Mouse (Mus musculus): ENCODE data around the gene Il3. TPM values are rescaled to one million over a fixed set of nuclear protein-coding genes. Genes with fewer than 3 reads are reported as not detected.

The Il3 gene
- polyA plus RNA-seq, 1 experiment from 2014 or later = not detected

DNA sequence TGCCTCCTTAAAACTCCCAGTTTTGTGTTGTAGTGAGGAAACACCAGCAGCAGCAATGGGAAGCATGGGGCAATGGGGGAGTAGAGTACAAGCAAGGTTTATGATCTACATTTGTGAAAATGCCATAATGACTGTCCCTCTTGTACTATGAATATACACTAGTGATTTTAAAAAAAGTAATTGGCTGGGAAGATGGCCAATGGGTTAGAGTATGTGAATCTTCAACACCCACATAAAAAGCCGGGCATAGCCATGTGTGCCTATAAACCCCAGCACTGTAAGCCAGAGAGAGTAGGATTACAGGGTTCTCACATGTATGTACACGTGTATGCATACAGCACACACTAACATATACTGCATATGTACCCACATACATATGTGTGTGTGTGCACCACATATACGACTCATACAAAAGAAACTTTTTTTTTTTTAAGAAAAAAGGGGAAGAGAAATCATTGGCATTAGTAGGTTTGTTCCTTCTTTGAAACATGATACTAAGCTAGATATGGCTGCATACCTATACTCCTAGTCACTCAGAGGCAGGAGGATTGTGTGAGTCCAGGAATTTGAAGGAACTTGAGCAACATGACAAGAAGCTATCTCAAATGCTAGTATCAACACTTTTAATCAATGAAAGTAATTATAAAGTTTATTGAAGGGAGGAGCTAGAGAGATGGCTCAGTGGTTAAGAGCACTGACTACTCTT is 2.3 kb upstream of the Il3 start:
- no peak for ATAC-seq

DNA sequence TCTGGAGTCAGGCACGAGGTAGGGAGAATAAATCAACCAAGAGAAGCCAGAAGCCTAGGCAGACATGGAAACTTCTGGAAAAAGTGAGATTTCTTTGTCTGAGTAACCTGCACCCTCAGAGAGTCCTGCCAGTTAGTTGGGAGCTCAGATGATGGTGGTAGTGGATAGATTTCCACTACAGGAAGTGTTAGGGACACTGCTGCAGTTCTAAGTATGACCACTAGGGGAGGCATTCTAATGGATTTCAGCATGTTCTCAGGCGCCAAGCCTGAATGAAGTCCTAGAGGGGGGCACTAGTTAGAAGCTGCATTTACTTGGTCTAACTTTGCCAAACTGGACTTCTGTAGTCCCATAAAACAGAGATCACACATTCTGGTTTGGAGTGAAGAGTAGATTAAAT is 2.5 kb downstream of the Il3 start:
- no peak overlapping the region for H3K4me3 ChIP-seq (replicated peaks)
- no peak overlapping the region for H3K4me2 ChIP-seq (replicated peaks)
- 62% methylated on average over 2 of the region's 2 CpGs for WGBS
- no peaks in the 10 kb centered on the region for H3K36me3 ChIP-seq
- no peaks in the 10 kb centered on the region for H3K4me1 ChIP-seq (replicated peaks)
- no peak for ATAC-seq
- no peak overlapping the region for H3K9ac ChIP-seq (replicated peaks)
- no peaks in the 10 kb centered on the region for H3K27me3 ChIP-seq
- H3K9me3 ChIP-seq = no peaks in the 10 kb centered on the region
- H3K27ac ChIP-seq = no peak overlapping the region

More for the DNA sequence above, 2.3 kb upstream of the Il3 start:
- no peak overlapping the region for H3K9ac ChIP-seq (replicated peaks)
- H3K4me2 ChIP-seq (replicated peaks) = no peak overlapping the region
- no peak overlapping the region for H3K4me3 ChIP-seq (replicated peaks)
- no peak overlapping the region for H3K27ac ChIP-seq
- H3K9me3 ChIP-seq = no peaks in the 10 kb centered on the region
- H3K36me3 ChIP-seq = no peaks in the 10 kb centered on the region
- no peaks in the 10 kb centered on the region for H3K4me1 ChIP-seq (replicated peaks)
- 82% methylated on average over 3 of the region's 3 CpGs for WGBS
- no peaks in the 10 kb centered on the region for H3K27me3 ChIP-seq

DNA sequence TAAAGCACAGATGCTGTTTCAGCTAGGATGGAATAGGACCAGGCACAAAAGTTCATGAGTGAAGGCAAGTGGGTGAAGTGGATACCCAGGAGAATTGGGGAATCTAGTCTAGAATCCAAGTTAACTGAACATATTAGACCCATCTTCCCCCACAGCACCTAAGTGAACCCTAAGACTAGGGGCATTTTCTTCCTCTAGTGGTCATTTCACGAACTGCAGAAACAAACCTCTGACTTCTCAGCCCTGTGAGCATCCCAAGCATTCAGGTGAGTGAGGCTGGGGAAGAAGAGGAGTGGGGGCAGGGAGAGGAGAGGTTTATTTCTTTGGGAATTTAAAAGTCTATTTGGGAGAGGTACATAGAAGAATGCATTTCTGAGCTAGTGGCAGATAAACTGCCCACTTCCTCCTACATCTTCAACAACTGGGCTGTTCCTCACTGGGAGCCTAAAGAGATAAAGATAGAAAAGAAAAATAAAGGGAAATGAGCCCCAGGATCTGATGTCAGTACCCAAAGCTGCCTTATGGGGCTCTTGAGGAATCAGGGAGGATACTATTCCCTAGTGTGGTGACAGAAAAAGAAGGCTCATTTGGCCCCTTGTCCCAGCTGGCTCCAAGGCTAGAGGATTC is 3.6 kb downstream of the Il3 start:
- Histone ChIP-seq H3K9me3 (no peaks in the 10 kb centered on the region), H3K4me1 (replicated peaks) (no peaks in the 10 kb centered on the region), H3K4me3 (replicated peaks) (no peak overlapping the region), H3K4me2 (replicated peaks) (no peak overlapping the region), H3K9ac (replicated peaks) (no peak overlapping the region), H3K27me3 (no peaks in the 10 kb centered on the region), H3K36me3 (no peaks in the 10 kb centered on the region), H3K27ac (no peak overlapping the region)
- WGBS = 14% methylated on average over 1 of the region's 1 CpGs
- no peak for ATAC-seq

DNA sequence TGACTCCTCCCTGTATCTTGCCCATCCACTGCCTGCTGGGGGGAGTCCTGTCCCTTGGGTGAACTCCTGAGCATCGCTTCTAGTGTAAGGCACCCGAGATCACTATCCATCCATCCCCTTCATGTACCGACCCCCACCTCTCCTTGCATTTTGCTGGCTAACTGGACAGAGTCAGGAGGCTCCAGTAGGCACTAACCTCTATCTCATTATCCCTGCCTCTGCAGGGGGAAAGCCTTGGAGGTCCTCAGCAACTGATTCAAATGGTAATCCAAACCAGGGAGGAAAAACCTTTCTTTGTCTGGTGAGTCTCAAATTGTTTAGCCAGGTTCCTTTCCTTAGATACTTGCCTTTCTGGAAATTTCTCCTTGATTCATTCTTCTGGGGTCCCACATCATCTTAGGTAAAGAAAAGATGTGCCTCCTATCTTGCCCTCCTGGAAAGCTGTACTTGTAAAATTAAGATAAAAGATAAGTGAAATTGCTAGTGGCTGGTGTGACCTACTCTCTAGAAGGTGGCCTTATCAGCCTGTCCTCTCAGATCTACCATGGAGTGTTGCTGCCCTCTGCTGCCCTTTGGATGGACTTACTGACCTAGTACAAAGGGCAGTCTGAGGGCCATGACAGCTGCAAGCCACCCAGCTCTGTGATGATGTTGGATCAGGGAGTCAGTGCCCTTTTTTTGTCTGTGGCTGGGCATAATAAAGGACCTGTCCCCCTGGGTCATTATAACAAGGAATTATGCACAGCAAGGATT is 10.3 kb downstream of the Il3 start:
- H3K4me1 ChIP-seq (replicated peaks) = 0 out of 2 replicates have a peak, but pooled peaks cover 5% of the 10 kb centered on the region
- no peak overlapping the region for H3K9ac ChIP-seq (replicated peaks)
- H3K27ac ChIP-seq = no peak overlapping the region
- 37% methylated on average over 3 of the region's 3 CpGs for WGBS
- H3K27me3 ChIP-seq = no peaks in the 10 kb centered on the region
- H3K36me3 ChIP-seq = no peaks in the 10 kb centered on the region
- ATAC-seq = peak; percentile 81
- no peak overlapping the region for H3K4me3 ChIP-seq (replicated peaks)
- H3K9me3 ChIP-seq = no peaks in the 10 kb centered on the region
- H3K4me2 ChIP-seq (replicated peaks) = no peak overlapping the region

DNA sequence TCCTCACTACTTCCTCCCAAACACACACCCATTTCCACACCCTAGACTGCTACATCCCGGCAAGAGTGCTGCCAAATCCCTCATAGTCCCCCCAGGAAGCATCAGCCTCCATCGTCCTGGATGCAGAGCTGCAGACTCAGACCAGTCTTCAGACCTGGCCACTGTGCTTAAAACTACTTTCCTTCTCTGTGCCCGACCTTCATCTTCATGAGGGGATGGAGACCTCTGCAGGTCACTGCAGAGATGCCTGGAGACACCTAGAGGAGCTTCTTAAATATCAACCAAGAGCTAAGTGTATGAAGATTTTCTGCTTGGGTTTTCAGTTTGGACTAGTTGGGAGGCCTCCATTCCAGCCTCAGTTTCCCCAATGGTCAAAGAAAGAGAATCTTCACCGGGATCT is 13.0 kb downstream of the Il3 start:
- Histone ChIP-seq H3K36me3 (no peaks in the 10 kb centered on the region), H3K27me3 (no peaks in the 10 kb centered on the region), H3K27ac (no peak overlapping the region), H3K4me3 (replicated peaks) (no peak overlapping the region), H3K4me1 (replicated peaks) (0 out of 2 replicates have a peak, but pooled peaks cover 5% of the 10 kb centered on the region), H3K9ac (replicated peaks) (no peak overlapping the region), H3K4me2 (replicated peaks) (no peak overlapping the region), H3K9me3 (no peaks in the 10 kb centered on the region)
- ATAC-seq = no peak
- WGBS = 54% methylated on average over 4 of the region's 4 CpGs

DNA sequence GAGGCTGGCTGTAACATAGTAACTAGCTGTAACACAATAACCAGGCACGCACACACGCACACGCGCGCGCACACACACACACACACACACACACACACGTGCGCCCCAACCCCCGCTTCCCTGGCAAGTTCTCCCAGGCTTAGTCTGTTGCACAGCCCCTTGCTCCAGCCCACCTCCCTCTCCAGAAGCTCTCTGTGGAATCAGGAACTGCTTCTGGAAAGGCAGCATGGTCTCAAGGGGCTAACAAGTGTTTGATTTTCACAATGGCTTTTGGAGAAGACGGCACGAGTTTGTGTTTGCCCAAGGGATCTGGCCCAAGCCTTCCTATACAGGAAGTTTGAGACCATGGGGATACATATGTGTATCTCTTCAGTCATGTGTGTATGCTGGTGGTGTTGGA is 16.5 kb downstream of the Il3 start:
- H3K4me3 ChIP-seq (replicated peaks) = no peak overlapping the region
- H3K4me1 ChIP-seq (replicated peaks) = no peaks in the 10 kb centered on the region
- no peak overlapping the region for H3K27ac ChIP-seq
- H3K27me3 ChIP-seq = no peaks in the 10 kb centered on the region
- H3K9me3 ChIP-seq = no peaks in the 10 kb centered on the region
- H3K36me3 ChIP-seq = no peaks in the 10 kb centered on the region
- 93% methylated on average over 11 of the region's 11 CpGs for WGBS
- H3K9ac ChIP-seq (replicated peaks) = no peak overlapping the region
- H3K4me2 ChIP-seq (replicated peaks) = no peak overlapping the region
- no peak for ATAC-seq

DNA sequence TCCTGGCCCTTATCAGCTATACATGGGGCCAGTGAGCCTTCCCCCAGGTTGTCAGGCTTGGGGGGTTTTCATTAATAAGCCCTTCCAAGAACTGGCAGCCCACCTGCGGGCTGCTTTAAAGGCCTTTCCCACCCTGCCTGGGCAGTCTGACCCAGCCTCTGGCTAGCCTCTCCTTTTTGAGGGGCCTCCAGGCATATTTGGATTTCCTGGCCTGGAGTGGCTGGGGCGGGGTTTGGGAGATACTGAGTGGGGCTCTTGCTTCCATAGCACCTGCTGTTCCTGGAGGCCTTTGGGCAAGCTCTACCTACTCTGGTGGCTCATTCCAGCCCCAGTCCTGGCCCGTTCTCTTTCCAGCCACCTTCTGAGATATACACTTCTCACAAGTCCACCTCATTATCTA is 17.3 kb downstream of the Il3 start:
- H3K27me3 ChIP-seq = no peaks in the 10 kb centered on the region
- no peaks in the 10 kb centered on the region for H3K9me3 ChIP-seq
- 83% methylated on average over 3 of the region's 3 CpGs for WGBS
- H3K4me1 ChIP-seq (replicated peaks) = no peaks in the 10 kb centered on the region
- no peak for ATAC-seq
- H3K4me3 ChIP-seq (replicated peaks) = no peak overlapping the region
- H3K27ac ChIP-seq = no peak overlapping the region
- H3K36me3 ChIP-seq = no peaks in the 10 kb centered on the region
- no peak overlapping the region for H3K9ac ChIP-seq (replicated peaks)
- no peak overlapping the region for H3K4me2 ChIP-seq (replicated peaks)

DNA sequence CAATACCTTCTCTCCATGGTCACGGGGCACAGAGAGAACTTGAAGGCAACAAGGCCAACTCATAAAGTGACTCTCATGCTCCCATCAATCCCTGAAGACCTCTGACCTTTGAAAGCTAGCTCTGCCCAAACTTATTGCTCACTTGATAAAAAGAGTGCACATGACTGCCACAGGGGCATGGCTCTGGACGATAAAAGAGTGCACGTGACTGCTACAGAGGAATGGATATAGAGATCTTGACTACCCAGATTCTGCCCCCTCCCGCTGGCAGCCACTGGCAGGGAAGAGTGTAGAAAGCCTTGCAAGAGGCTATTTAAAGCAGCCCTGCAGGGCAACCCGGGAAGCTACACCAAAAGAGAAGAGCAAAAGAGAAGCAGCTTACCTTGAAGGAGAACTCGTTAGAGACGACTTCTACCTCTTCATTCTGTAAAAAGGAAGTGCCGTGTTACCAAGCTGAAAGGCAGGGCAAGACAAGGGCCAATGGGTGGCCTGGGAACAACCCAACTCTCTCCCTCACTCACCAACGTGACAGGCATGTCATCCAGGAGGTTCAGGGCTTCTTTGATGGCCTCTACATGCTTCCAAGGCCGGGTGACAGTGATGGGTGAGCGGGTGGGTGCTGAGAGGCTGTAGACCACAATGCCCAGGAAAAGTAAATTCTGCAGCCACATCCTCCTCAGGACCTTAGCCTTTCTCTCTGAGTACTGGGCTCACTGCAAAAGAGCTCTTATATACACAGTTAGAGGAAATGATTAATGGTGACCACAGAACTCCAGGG is 17.9 kb downstream of the Il3 start, which contains the start of gene Csf2:
Csf2 (minus strand) TSS at position 728 of the 778 bp plus-strand sequence.
- 73% methylated on average over 11 of the region's 11 CpGs for WGBS
- no peak within 1 kb of the TSS for H3K4me2 ChIP-seq (replicated peaks)
- H3K4me1 ChIP-seq (replicated peaks) = no peaks in the 10 kb centered on the region
- ATAC-seq = no peak
- H3K27ac ChIP-seq = no peak within 1 kb of the TSS
- H3K27me3 ChIP-seq = no peaks in the 10 kb centered on the region
- no peaks in the 10 kb centered on the region for H3K36me3 ChIP-seq
- H3K9me3 ChIP-seq = no peaks in the 10 kb centered on the region
- no peak within 1 kb of the TSS for H3K4me3 ChIP-seq (replicated peaks)
- H3K9ac ChIP-seq (replicated peaks) = no peak within 1 kb of the TSS

DNA sequence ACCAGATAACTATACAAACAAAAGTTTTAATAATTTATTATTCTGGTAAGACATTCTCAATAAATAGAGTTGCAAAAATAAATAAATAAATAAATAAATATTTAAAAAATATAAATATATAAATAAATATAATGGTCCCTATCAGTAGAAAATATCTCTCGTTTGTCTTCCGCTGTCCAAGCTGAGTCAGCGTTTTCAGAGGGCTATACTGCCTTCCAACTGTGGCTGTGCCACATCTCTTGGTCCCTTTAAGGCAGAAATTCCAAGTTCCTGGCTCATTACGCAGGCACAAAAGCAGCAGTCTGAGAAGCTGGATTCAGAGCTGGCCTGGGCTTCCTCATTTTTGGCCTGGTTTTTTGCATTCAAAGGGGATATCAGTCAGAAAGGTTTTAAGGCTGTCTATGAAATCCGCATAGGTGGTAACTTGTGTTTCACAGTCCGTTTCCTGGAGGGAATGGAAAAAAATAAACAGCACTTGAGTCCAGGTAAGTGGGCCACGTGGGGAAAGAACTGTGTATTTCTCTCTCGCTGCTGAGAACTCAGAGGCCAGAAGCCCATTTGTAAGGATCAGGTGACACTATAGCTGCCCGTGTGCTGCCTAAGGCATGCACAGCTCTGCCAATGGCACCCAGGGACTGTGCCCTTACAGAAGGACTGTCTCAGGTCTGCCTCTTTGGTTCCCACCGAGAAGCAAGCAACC is 19.7 kb downstream of the Il3 start:
- no peaks in the 10 kb centered on the region for H3K36me3 ChIP-seq
- H3K9me3 ChIP-seq = no peaks in the 10 kb centered on the region
- H3K9ac ChIP-seq (replicated peaks) = no peak overlapping the region
- H3K4me2 ChIP-seq (replicated peaks) = no peak overlapping the region
- no peak overlapping the region for H3K27ac ChIP-seq
- WGBS = 86% methylated on average over 10 of the region's 10 CpGs
- no peak for ATAC-seq
- H3K27me3 ChIP-seq = no peaks in the 10 kb centered on the region
- no peaks in the 10 kb centered on the region for H3K4me1 ChIP-seq (replicated peaks)
- H3K4me3 ChIP-seq (replicated peaks) = no peak overlapping the region

DNA sequence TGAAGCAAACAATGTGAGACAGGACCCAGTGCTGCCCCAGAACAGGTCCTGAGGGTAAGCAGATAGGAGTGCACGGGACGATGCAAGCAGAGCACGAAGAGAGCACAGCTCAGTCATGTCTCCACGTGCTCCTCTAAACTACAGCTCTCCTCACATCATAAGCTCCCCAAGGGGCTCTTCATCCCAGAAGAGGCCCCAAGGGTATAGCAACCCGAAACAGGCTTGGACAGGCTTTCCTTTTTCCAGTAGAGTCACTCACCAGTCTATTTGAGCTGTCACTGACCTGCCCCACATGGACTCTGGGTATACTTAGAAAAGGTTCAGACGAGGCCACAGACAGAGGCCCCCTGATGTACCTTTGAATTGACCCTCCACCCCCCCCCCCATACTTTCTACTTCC is 22.6 kb downstream of the Il3 start:
- WGBS = 79% methylated on average over 6 of the region's 6 CpGs
- ATAC-seq = no peak
- no peaks in the 10 kb centered on the region for H3K4me1 ChIP-seq (replicated peaks)

DNA sequence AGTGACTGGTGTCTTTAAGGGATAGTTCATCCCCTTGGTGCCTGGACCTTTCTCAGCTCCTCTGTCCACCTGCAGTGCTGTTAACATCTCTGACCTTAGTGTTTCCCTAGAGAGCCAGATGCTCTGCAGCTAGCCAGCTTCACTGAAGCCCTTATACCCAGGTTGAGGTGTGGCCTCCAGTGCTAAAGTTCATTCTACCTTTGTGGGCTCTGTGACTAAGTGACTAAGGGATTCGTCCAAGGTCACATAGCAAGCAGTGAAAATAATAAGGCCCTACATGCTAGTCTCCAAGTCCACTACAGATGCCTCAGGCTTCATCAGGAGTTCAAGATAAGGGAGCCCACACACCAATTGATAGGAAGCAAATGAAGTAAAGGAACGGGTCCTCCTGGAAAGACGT is 24.6 kb downstream of the Il3 start:
- Histone ChIP-seq H3K9me3 (no peaks in the 10 kb centered on the region), H3K36me3 (no peaks in the 10 kb centered on the region), H3K4me1 (replicated peaks) (no peaks in the 10 kb centered on the region), H3K9ac (replicated peaks) (no peak overlapping the region), H3K27ac (no peak overlapping the region), H3K4me2 (replicated peaks) (no peak overlapping the region), H3K4me3 (replicated peaks) (no peak overlapping the region), H3K27me3 (no peaks in the 10 kb centered on the region)
- 90% methylated on average over 3 of the region's 3 CpGs for WGBS
- no peak for ATAC-seq

More for the DNA sequence above, 22.6 kb downstream of the Il3 start:
- Histone ChIP-seq H3K4me2 (replicated peaks) (no peak overlapping the region), H3K9ac (replicated peaks) (no peak overlapping the region), H3K27me3 (no peaks in the 10 kb centered on the region), H3K4me3 (replicated peaks) (no peak overlapping the region), H3K9me3 (no peaks in the 10 kb centered on the region), H3K36me3 (no peaks in the 10 kb centered on the region), H3K27ac (no peak overlapping the region)
